Mouse (Mus musculus) heart, embryonic 12.5 days (tissue): ENCODE data around the gene Armc9. TPM values are rescaled to one million over a fixed set of nuclear protein-coding genes. Genes with fewer than 3 reads are reported as not detected.

Experiments used
- ATAC-seq: fragments of 200-750 bp; cut with Nextera tagmentation; 2 replicates; pipeline ENCODE4 v1.8.0; 2017; ENCODE audit warnings: moderate TSS enrichment, moderate library complexity; ENCODE audit not compliant: insufficient number of reproducible peaks, low FRiP score
- H3K27ac ChIP-seq: fragments of 300-500 bp; sonication (generic); 2 replicates; pipeline ENCODE4 v1.5.1; 2016; ENCODE audit warnings: mild to moderate bottlenecking, moderate library complexity; ENCODE audit not compliant: poor library complexity, severe bottlenecking
- H3K27me3 ChIP-seq: fragments of 300-500 bp; sonication (generic); replicated peaks from 2 replicates; pipeline ENCODE4 v1.6.1; 2016; ENCODE audit warnings: mild to moderate bottlenecking, moderate library complexity
- H3K36me3 ChIP-seq: fragments of 300-500 bp; sonication (generic); 2 replicates; pipeline ENCODE4 v1.6.1; 2016; ENCODE audit warnings: mild to moderate bottlenecking, moderate library complexity
- H3K4me1 ChIP-seq: fragments of 300-500 bp; sonication (generic); replicated peaks from 2 replicates; pipeline ENCODE4 v1.6.1; 2016; ENCODE audit warnings: mild to moderate bottlenecking
- H3K4me2 ChIP-seq: fragments of 300-500 bp; sonication (generic); 2 replicates; pipeline ENCODE4 v1.6.1; 2016; ENCODE audit warnings: mild to moderate bottlenecking, moderate library complexity
- H3K4me3 ChIP-seq: fragments of 300-500 bp; sonication (generic); 2 replicates; pipeline ENCODE4 v1.5.1; 2016; ENCODE audit warnings: mild to moderate bottlenecking
- H3K9ac ChIP-seq: fragments of 300-500 bp; sonication (generic); 2 replicates; pipeline ENCODE4 v1.6.1; 2016; ENCODE audit warnings: mild to moderate bottlenecking, moderate library complexity
- H3K9me3 ChIP-seq: fragments of 300-500 bp; sonication (generic); replicated peaks from 2 replicates; pipeline ENCODE4 v1.6.1; 2016; ENCODE audit warnings: mild to moderate bottlenecking, moderate library complexity
- WGBS: fragments of 180-500 bp; shearing (Covaris S2); methylation state at CpG from one replicate; pipeline ENCODE4 v1.1.7; 2016; 5-methylcytosine and 5-hydroxymethylcytosine counted together
- polyA plus RNA-seq: library from polyadenylated mRNA; unstranded; fragments of >200 nt; fragmentation: Nextera tagmentation; extraction: Ambion mirVana; gene quantifications from 2 replicates; pipeline ENCODE4 v1.2.1, GENCODE M21; 2016

Gene Armc9
- polyA plus RNA-seq, 1 experiment from 2014 or later: 14.2 TPM

- Histone ChIP-seq H3K4me3 (no peak overlapping the region), H3K36me3 (peaks cover 32% of the 10 kb centered on the region), H3K4me1 (no peaks in the 10 kb centered on the region), H3K9ac (no peak overlapping the region), H3K4me2 (no peak overlapping the region), H3K27me3 (no peaks in the 10 kb centered on the region), H3K27ac (no peak overlapping the region), H3K9me3 (no peaks in the 10 kb centered on the region)
- no peak for ATAC-seq
- 90% methylated on average over 5 of the region's 5 CpGs for WGBS
These were observed 20.0 kb downstream of the Armc9 start for GRCm38 (mm10) chr1:86174602-86175001.

GRCm38 (mm10) chr1:86176066-86176465 lies 21.5 kb downstream of the Armc9 start:
- Histone ChIP-seq H3K27ac (no peak overlapping the region), H3K4me2 (no peak overlapping the region), H3K9ac (no peak overlapping the region), H3K27me3 (no peaks in the 10 kb centered on the region), H3K4me3 (no peak overlapping the region), H3K36me3 (peaks cover 27% of the 10 kb centered on the region), H3K4me1 (no peaks in the 10 kb centered on the region), H3K9me3 (no peaks in the 10 kb centered on the region)
- 93% methylated on average over 2 of the region's 2 CpGs for WGBS
- no peak for ATAC-seq

- Histone ChIP-seq H3K4me2 (no peak overlapping the region), H3K4me1 (no peaks in the 10 kb centered on the region), H3K9me3 (no peaks in the 10 kb centered on the region), H3K4me3 (no peak overlapping the region), H3K36me3 (peaks cover 17% of the 10 kb centered on the region), H3K27ac (no peak overlapping the region), H3K27me3 (no peaks in the 10 kb centered on the region), H3K9ac (no peak overlapping the region)
- peak; percentile 49; the same call in 1 of the 2 replicates for ATAC-seq
- 46% methylated on average over 7 of the region's 7 CpGs for WGBS
These were observed 24.1 kb downstream of the Armc9 start for GRCm38 (mm10) chr1:86178462-86179253.

GRCm38 (mm10) chr1:86182004-86182709 lies 27.6 kb downstream of the Armc9 start:
- Histone ChIP-seq H3K36me3 (0 out of 2 replicates have a peak, but pooled peaks cover under 1% of the 10 kb centered on the region), H3K27ac (no peak overlapping the region), H3K9me3 (no peaks in the 10 kb centered on the region), H3K4me1 (no peaks in the 10 kb centered on the region), H3K9ac (no peak overlapping the region), H3K27me3 (no peaks in the 10 kb centered on the region), H3K4me2 (no peak overlapping the region), H3K4me3 (no peak overlapping the region)
- 66% methylated on average over 5 of the region's 5 CpGs for WGBS
- no peak for ATAC-seq

GRCm38 (mm10) chr1:86183577-86184263 lies 29.1 kb downstream of the Armc9 start:
- Histone ChIP-seq H3K36me3 (no peaks in the 10 kb centered on the region), H3K9ac (no peak overlapping the region), H3K27ac (no peak overlapping the region), H3K4me1 (no peaks in the 10 kb centered on the region), H3K9me3 (no peaks in the 10 kb centered on the region), H3K27me3 (no peaks in the 10 kb centered on the region), H3K4me3 (no peak overlapping the region), H3K4me2 (no peak overlapping the region)
- 75% methylated on average over 4 of the region's 4 CpGs for WGBS
- no peak for ATAC-seq

- peaks cover 6% of the 10 kb centered on the region for H3K36me3 ChIP-seq
- H3K27me3 ChIP-seq: no peaks in the 10 kb centered on the region
- no peak overlapping the region for H3K4me2 ChIP-seq
- 83% methylated on average over 7 of the region's 7 CpGs for WGBS
- ATAC-seq: no peak
- no peak overlapping the region for H3K4me3 ChIP-seq
- no peak overlapping the region for H3K9ac ChIP-seq
- H3K9me3 ChIP-seq: no peaks in the 10 kb centered on the region
- H3K4me1 ChIP-seq: peaks cover 6% of the 10 kb centered on the region
- no peak overlapping the region for H3K27ac ChIP-seq
These were observed 32.2 kb downstream of the Armc9 start for GRCm38 (mm10) chr1:86186762-86187161.

- ATAC-seq: no peak
- WGBS: 58% methylated on average over 2 of the region's 2 CpGs
These were observed 33.3 kb downstream of the Armc9 start for GRCm38 (mm10) chr1:86187856-86188255.

GRCm38 (mm10) chr1:86188271-86188670 lies 33.7 kb downstream of the Armc9 start:
- H3K4me1 ChIP-seq: peaks cover 6% of the 10 kb centered on the region
- no peaks in the 10 kb centered on the region for H3K9me3 ChIP-seq
- H3K4me3 ChIP-seq: no peak overlapping the region
- no peak overlapping the region for H3K27ac ChIP-seq
- no peaks in the 10 kb centered on the region for H3K27me3 ChIP-seq
- 89% methylated on average over 2 of the region's 2 CpGs for WGBS
- H3K36me3 ChIP-seq: peaks cover 10% of the 10 kb centered on the region
- H3K9ac ChIP-seq: no peak overlapping the region
- H3K4me2 ChIP-seq: no peak overlapping the region
- no peak for ATAC-seq

More at GRCm38 (mm10) chr1:86187856-86188255, 33.3 kb downstream of the Armc9 start:
- no peak overlapping the region for H3K4me2 ChIP-seq
- no peaks in the 10 kb centered on the region for H3K9me3 ChIP-seq
- H3K9ac ChIP-seq: no peak overlapping the region
- H3K27ac ChIP-seq: no peak overlapping the region
- no peak overlapping the region for H3K4me3 ChIP-seq
- peaks cover 9% of the 10 kb centered on the region for H3K36me3 ChIP-seq
- H3K27me3 ChIP-seq: no peaks in the 10 kb centered on the region
- H3K4me1 ChIP-seq: peaks cover 6% of the 10 kb centered on the region

- Histone ChIP-seq H3K4me1 (peaks cover 6% of the 10 kb centered on the region), H3K36me3 (peaks cover 13% of the 10 kb centered on the region), H3K4me2 (no peak overlapping the region), H3K27me3 (no peaks in the 10 kb centered on the region), H3K4me3 (no peak overlapping the region), H3K9me3 (no peaks in the 10 kb centered on the region), H3K9ac (no peak overlapping the region), H3K27ac (no peak overlapping the region)
- ATAC-seq: no peak
- WGBS: 75% methylated on average over 6 of the region's 6 CpGs
These were observed 34.6 kb downstream of the Armc9 start for GRCm38 (mm10) chr1:86189034-86189702.

GRCm38 (mm10) chr1:86190843-86191242 lies 36.3 kb downstream of the Armc9 start:
- Histone ChIP-seq H3K9me3 (no peaks in the 10 kb centered on the region), H3K9ac (no peak overlapping the region), H3K4me1 (peaks cover 6% of the 10 kb centered on the region), H3K4me3 (no peak overlapping the region), H3K36me3 (peaks cover 14% of the 10 kb centered on the region), H3K27me3 (no peaks in the 10 kb centered on the region), H3K27ac (no peak overlapping the region), H3K4me2 (no peak overlapping the region)
- no peak for ATAC-seq
- 76% methylated on average over 6 of the region's 6 CpGs for WGBS

GRCm38 (mm10) chr1:86194044-86194443 lies 39.5 kb downstream of the Armc9 start:
- no peaks in the 10 kb centered on the region for H3K27me3 ChIP-seq
- no peak overlapping the region for H3K27ac ChIP-seq
- ATAC-seq: no peak
- H3K4me1 ChIP-seq: peaks cover 10% of the 10 kb centered on the region
- H3K9ac ChIP-seq: no peak overlapping the region
- H3K36me3 ChIP-seq: peaks cover 30% of the 10 kb centered on the region
- H3K9me3 ChIP-seq: no peaks in the 10 kb centered on the region
- H3K4me3 ChIP-seq: no peak overlapping the region
- no peak overlapping the region for H3K4me2 ChIP-seq
- WGBS: 71% methylated on average over 7 of the region's 7 CpGs
